Mouse (Mus musculus) granulocyte monocyte progenitor cell, adult 5-6 weeks (primary cell): ENCODE data around the gene Fbxo33. TPM values are rescaled to one million over a fixed set of nuclear protein-coding genes. Genes with fewer than 3 reads are reported as not detected.

ENCODE experiments used
- ATAC-seq: replicated peaks from 2 replicates; pipeline ENCODE4 v1.8.0; 2016; ENCODE audit warnings: mild to moderate bottlenecking, moderate TSS enrichment, inconsistent platforms; ENCODE audit not compliant: poor library complexity, severe bottlenecking
- total RNA-seq, 2 experiments: library from RNA; stranded (forward) in 1 of 2; stranded (reverse) in 1 of 2; fragments of 200-712, 200-1000 nt in 1 of 2; fragments of >200 nt in 1 of 2; fragmentation: Nextera tagmentation in 1 of 2; gene quantifications; 2 replicates each; pipeline ENCODE4 v1.2.3; 2014 to 2017

Fbxo33 gene
- total RNA-seq, 2 experiments from 2014 or later, result 28.1 to 44.7 TPM

DNA sequence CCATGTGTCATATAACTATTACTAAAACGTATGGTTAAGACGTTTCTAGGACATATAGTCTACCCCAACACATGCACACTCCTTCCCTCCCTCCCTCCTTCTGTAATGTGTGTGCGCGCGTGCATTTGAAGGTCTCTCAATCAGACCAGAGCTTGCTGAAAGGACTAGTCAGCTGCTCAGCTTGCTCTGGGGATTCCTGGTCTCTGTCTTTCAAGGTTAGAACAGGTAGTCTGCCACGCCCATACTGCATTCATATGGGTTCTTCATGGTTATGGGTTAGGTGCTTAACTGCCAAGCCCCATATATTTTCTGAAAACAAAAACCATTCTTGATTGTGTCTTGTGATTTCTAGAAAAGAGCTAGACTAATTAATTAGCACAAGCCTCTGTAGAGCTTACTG lies 14.0 kb downstream of the Fbxo33 start:
- 0 out of 2 replicates have a peak, but pooled peaks have one; percentile 3 for ATAC-seq

- no peak; the same call in 1 of the 2 replicates for ATAC-seq
These were observed 20.2 kb downstream of the Fbxo33 start for GRCm38 (mm10) chr12:59199361-59199760.

DNA sequence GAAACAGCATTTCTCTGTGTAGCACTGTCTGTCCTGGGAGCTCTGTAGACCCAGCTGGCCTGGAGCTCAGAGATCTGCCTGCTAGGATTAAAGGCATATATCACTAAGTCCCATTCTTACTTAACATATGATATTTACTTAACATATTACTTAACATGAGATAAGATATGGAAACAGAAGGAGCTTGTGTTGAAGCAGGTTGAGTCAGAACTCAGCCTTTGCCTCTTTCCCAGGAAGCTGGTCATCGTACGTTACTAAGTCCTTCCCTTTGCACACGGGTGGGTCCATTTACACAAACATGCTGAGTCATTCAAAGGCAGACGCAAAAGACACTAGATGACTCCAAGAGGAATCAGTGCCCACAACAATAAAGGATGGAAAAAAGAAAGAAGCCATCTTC lies 20.8 kb downstream of the Fbxo33 start:
- ATAC-seq, result no peak; the same call in 1 of the 2 replicates

DNA sequence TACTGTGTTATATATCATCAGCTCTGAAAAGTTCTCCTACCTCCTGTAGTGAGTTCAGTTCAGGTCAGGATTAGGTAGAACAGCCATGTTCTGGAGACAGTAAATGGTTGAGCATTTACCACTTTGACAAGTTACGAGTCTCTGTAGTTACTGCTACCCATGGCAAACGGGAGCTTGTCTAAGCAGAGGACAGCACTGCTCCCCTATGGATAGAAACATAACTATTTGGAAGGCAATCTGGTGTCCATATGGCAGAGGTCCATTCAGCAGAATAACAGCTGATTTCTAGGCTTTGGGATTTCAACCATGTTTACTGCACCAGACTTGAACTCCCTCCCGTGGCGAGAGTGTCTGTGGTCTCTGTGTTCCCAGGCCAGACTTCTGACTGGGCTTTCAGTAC lies 23.6 kb downstream of the Fbxo33 start:
- ATAC-seq, result no peak

- no peak for ATAC-seq
These were observed 24.5 kb downstream of the Fbxo33 start for GRCm38 (mm10) chr12:59195065-59195464.

DNA sequence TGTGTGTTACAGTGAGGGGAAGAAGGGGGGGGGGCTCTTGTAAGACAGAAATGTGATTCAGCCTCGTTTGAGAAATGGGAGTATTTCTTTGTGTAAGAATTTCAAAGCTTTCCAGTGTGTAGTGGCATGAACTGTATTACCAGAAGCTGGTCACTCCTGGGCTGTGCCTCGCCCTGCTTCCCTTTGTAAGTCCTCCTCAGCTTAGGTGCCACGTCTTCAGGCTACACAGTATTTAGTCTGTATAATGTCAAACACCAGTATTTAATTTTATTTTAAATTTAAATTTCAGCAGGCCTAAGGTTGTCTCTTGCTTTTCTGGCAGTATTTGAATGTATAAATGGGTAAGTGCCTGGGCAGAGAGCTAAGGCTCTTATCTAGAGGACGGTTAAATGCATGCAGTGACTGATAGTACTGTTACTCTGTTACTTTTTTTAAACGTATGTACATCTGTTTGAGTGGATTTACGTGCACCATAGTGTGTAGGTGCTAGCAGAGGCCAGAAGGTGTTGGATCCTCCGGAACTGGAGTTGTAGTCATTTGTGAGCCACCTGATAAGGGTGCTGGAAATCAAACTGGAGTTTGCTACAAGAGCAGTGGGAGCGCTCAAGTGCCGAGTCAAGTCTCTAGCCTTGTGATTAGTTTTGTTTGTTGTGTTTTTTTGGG lies 25.1 kb downstream of the Fbxo33 start:
- no peak for ATAC-seq

- ATAC-seq, result no peak
These were observed 25.9 kb downstream of the Fbxo33 start for GRCm38 (mm10) chr12:59193637-59194036.

- no peak for ATAC-seq
These were observed 31.3 kb downstream of the Fbxo33 start for GRCm38 (mm10) chr12:59188086-59188682.

DNA sequence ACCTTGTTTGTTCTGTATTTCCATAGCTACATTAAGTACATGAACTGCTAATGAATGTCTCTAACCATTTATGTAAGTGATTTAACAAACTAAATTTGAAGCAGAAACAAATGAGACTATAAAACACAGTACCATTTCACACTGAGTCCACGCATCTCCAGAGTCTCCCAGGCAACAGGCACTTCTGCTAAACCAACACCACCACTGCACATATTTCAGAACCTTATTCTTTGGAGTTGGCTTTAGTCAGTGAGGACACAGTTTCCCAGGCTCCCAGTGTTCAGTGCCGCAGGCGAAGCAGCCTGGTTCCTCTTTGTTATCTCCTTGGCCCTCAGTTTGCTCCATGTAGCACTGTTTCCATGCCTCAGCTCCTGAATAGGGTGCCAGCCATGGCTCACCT lies 41.7 kb downstream of the Fbxo33 start:
- ATAC-seq, result no peak

- no peak for ATAC-seq
These were observed 49.6 kb downstream of the Fbxo33 start for GRCm38 (mm10) chr12:59169935-59170334.

GRCm38 (mm10) chr12:59166557-59166956 lies 53.0 kb downstream of the Fbxo33 start:
- no peak for ATAC-seq

GRCm38 (mm10) chr12:59164522-59164921 lies 55.0 kb downstream of the Fbxo33 start:
- no peak for ATAC-seq

DNA sequence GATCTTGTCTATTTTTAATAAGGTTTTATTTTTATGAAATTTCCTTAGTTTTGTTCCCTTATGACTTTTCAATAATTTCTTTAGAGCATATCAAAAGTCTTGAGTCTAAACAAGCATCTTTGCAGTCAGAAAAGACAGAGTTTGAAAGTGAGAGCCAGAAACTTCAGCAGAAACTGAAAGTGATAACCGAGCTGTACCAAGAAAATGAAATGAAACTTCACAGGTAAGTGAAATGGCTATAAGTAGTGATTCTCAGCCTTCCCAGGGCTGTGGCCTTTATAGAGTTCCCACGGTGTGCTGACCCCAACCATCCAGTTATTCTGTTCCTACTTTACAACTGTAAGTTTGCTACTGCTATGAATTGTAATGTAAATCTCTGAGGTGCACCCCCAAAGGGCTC lies 56.7 kb downstream of the Fbxo33 start:
- no peak for ATAC-seq

DNA sequence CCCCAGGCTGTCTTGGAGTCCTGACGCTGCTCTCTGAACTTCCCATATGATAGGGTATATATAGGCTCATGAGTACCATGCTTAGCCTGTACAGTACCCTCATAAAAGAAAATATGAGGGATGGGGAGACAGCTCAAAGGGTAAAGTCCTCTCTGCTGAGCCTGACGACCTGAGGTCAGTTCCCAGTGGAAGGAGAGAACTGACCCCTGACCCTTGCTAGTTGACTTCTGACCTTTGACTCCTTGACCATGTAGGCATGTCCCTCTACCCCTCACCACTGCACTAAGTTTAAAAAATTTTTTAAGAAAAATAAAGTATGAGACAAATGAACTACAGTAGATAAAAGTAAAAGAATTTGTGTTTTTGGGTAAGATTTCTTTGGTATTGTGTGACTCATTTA lies 58.4 kb downstream of the Fbxo33 start:
- ATAC-seq, result no peak

Other genes with a start within 250 kb of the Fbxo33 start
- 12.5 and 14.4 TPM in 2 replicates for gene Sec23a, start 207.7 kb downstream of the Fbxo33 start, total RNA-seq (2014; fragmentation: Nextera tagmentation)
- 20.9 and 23.7 TPM in 2 replicates for gene Sec23a, start 207.7 kb downstream of the Fbxo33 start, total RNA-seq (2017)
- 23.0 and 23.4 TPM in 2 replicates for gene Gemin2, start 206.3 kb downstream of the Fbxo33 start, total RNA-seq (2014; fragmentation: Nextera tagmentation)
- 14.0 and 22.3 TPM in 2 replicates for gene Gemin2, start 206.3 kb downstream of the Fbxo33 start, total RNA-seq (2017)
- gene Trappc6b, start 158.3 kb downstream of the Fbxo33 start, total RNA-seq (2014; fragmentation: Nextera tagmentation), result 25.7 and 58.6 TPM in 2 replicates
- gene Trappc6b, start 158.3 kb downstream of the Fbxo33 start, total RNA-seq (2017), result 49.7 and 53.6 TPM in 2 replicates
- gene Pnn, start 152.8 kb downstream of the Fbxo33 start, total RNA-seq (2014; fragmentation: Nextera tagmentation), result 89.3 and 101 TPM in 2 replicates
- gene Pnn, start 152.8 kb downstream of the Fbxo33 start, total RNA-seq (2017), result 104 and 113 TPM in 2 replicates
- gene Mia2, start 123.9 kb downstream of the Fbxo33 start, total RNA-seq (2014; fragmentation: Nextera tagmentation), result 86.2 and 124 TPM in 2 replicates
- gene Mia2, start 123.9 kb downstream of the Fbxo33 start, total RNA-seq (2017), result 119 and 151 TPM in 2 replicates